Mouse (Mus musculus): ENCODE results near the gene Rnf152. TPM values are rescaled to one million over a fixed set of nuclear protein-coding genes. Genes with fewer than 3 reads are reported as not detected.

The Rnf152 gene
- total and polyA plus RNA-seq, 2 experiments, result 2.4 to 12.7 TPM

- H3K36me3 ChIP-seq (ENCODE audit: control insufficient read depth, insufficient read depth, low read length), result no peaks in the 10 kb centered on the region
- no peak overlapping the region for H3K9ac ChIP-seq (ENCODE audit: low read depth, low read length)
- H3K79me2 ChIP-seq (ENCODE audit: control insufficient read depth, insufficient read depth, low read length), result peaks cover 24% of the 10 kb centered on the region
- WGBS, result 88% methylated on average over 1 of the region's 1 CpGs
- DNase-seq (ENCODE audit: extremely low read depth, low read depth, low spot score), result no peak
- no peak overlapping the region for H3K4me3 ChIP-seq (ENCODE audit: insufficient read depth, low read depth, low read length)
- H3K27me3 ChIP-seq (ENCODE audit: control insufficient read depth, insufficient read depth, low read length), result no peaks in the 10 kb centered on the region
- no peak overlapping the region for H3K27ac ChIP-seq (replicated peaks; ENCODE audit: insufficient read depth, low read depth, low read length)
- H3K4me1 ChIP-seq (ENCODE audit: control insufficient read depth, insufficient read depth, low read length), result no peaks in the 10 kb centered on the region; the same call in 1 of the 2 replicates
- TF ChIP-seq POLR2A (IDR thresholded peaks at IDR 0.05; ENCODE audit: extremely low read depth, insufficient read depth, low read length), result no peak
Observed at GRCm38 (mm10) chr1:105311899-105312600, 44.5 kb downstream of the Rnf152 start.

- DNase-seq (ENCODE audit: extremely low read depth, low read depth, low spot score), result no peak
- Histone ChIP-seq H3K27me3 (ENCODE audit: control insufficient read depth, insufficient read depth, low read length) (no peaks in the 10 kb centered on the region), H3K4me1 (ENCODE audit: control insufficient read depth, insufficient read depth, low read length) (peaks cover 4% of the 10 kb centered on the region; the same call in 1 of the 2 replicates), H3K36me3 (ENCODE audit: control insufficient read depth, insufficient read depth, low read length) (no peaks in the 10 kb centered on the region), H3K4me3 (ENCODE audit: insufficient read depth, low read depth, low read length) (no peak overlapping the region), H3K9ac (ENCODE audit: low read depth, low read length) (no peak overlapping the region), H3K79me2 (ENCODE audit: control insufficient read depth, insufficient read depth, low read length) (peaks cover 20% of the 10 kb centered on the region; the same call in 1 of the 2 replicates), H3K27ac (replicated peaks; ENCODE audit: insufficient read depth, low read depth, low read length) (no peak overlapping the region)
- TF ChIP-seq CTCF (IDR thresholded peaks at IDR 0.05; ENCODE audit: low read depth, low read length) (no peak), POLR2A (IDR thresholded peaks at IDR 0.05; ENCODE audit: extremely low read depth, insufficient read depth, low read length) (no peak)
- WGBS, result 73% methylated on average over 6 of the region's 6 CpGs
Observed at GRCm38 (mm10) chr1:105302164-105302563, 54.3 kb downstream of the Rnf152 start.

GRCm38 (mm10) chr1:105301764-105302163 is 54.7 kb downstream of the Rnf152 start:
- Histone ChIP-seq H3K27me3 (ENCODE audit: control insufficient read depth, insufficient read depth, low read length) (no peaks in the 10 kb centered on the region), H3K27ac (replicated peaks; ENCODE audit: insufficient read depth, low read depth, low read length) (no peak overlapping the region), H3K36me3 (ENCODE audit: control insufficient read depth, insufficient read depth, low read length) (no peaks in the 10 kb centered on the region), H3K9ac (ENCODE audit: low read depth, low read length) (no peak overlapping the region), H3K4me3 (ENCODE audit: insufficient read depth, low read depth, low read length) (no peak overlapping the region), H3K79me2 (ENCODE audit: control insufficient read depth, insufficient read depth, low read length) (peaks cover 22% of the 10 kb centered on the region; the same call in 1 of the 2 replicates), H3K4me1 (ENCODE audit: control insufficient read depth, insufficient read depth, low read length) (peaks cover 4% of the 10 kb centered on the region; the same call in 1 of the 2 replicates)
- TF ChIP-seq CTCF (IDR thresholded peaks at IDR 0.05; ENCODE audit: low read depth, low read length) (no peak), POLR2A (IDR thresholded peaks at IDR 0.05; ENCODE audit: extremely low read depth, insufficient read depth, low read length) (no peak)
- no peak for DNase-seq (ENCODE audit: extremely low read depth, low read depth, low spot score)
- WGBS, result 86% methylated on average over 9 of the region's 9 CpGs

- TF ChIP-seq CTCF (IDR thresholded peaks at IDR 0.05; ENCODE audit: low read depth, low read length), result no peak
- no peak for TF ChIP-seq POLR2A (IDR thresholded peaks at IDR 0.05; ENCODE audit: extremely low read depth, insufficient read depth, low read length)
- peaks cover 12% of the 10 kb centered on the region; the same call in 1 of the 2 replicates for H3K79me2 ChIP-seq (ENCODE audit: control insufficient read depth, insufficient read depth, low read length)
- H3K4me1 ChIP-seq (ENCODE audit: control insufficient read depth, insufficient read depth, low read length), result no peaks in the 10 kb centered on the region; the same call in 1 of the 2 replicates
- no peak overlapping the region for H3K9ac ChIP-seq (ENCODE audit: low read depth, low read length)
- DNase-seq (ENCODE audit: extremely low read depth, low read depth, low spot score), result no peak
- no peak overlapping the region for H3K4me3 ChIP-seq (ENCODE audit: insufficient read depth, low read depth, low read length)
- H3K36me3 ChIP-seq (ENCODE audit: control insufficient read depth, insufficient read depth, low read length), result no peaks in the 10 kb centered on the region
- H3K27ac ChIP-seq (replicated peaks; ENCODE audit: insufficient read depth, low read depth, low read length), result no peak overlapping the region
- 90% methylated on average over 2 of the region's 2 CpGs for WGBS
- H3K27me3 ChIP-seq (ENCODE audit: control insufficient read depth, insufficient read depth, low read length), result no peaks in the 10 kb centered on the region
Observed at GRCm38 (mm10) chr1:105291859-105292258, 64.7 kb downstream of the Rnf152 start.

- 88% methylated on average over 4 of the region's 4 CpGs for WGBS
- no peaks in the 10 kb centered on the region for H3K27me3 ChIP-seq (ENCODE audit: control insufficient read depth, insufficient read depth, low read length)
- no peak overlapping the region for H3K4me3 ChIP-seq (ENCODE audit: insufficient read depth, low read depth, low read length)
- no peak overlapping the region for H3K27ac ChIP-seq (replicated peaks; ENCODE audit: insufficient read depth, low read depth, low read length)
- H3K36me3 ChIP-seq (ENCODE audit: control insufficient read depth, insufficient read depth, low read length), result peaks cover 2% of the 10 kb centered on the region; the same call in 1 of the 2 replicates
- H3K79me2 ChIP-seq (ENCODE audit: control insufficient read depth, insufficient read depth, low read length), result peaks cover 4% of the 10 kb centered on the region; the same call in 1 of the 2 replicates
- DNase-seq (ENCODE audit: extremely low read depth, low read depth, low spot score), result no peak
- no peak overlapping the region for H3K9ac ChIP-seq (ENCODE audit: low read depth, low read length)
- no peaks in the 10 kb centered on the region; the same call in 1 of the 2 replicates for H3K4me1 ChIP-seq (ENCODE audit: control insufficient read depth, insufficient read depth, low read length)
- TF ChIP-seq POLR2A (IDR thresholded peaks at IDR 0.05; ENCODE audit: extremely low read depth, insufficient read depth, low read length) (no peak), CTCF (IDR thresholded peaks at IDR 0.05; ENCODE audit: low read depth, low read length) (no peak)
Observed at GRCm38 (mm10) chr1:105287536-105287935, 69.0 kb downstream of the Rnf152 start.

GRCm38 (mm10) chr1:105286906-105287305 is 69.6 kb downstream of the Rnf152 start:
- H3K79me2 ChIP-seq (ENCODE audit: control insufficient read depth, insufficient read depth, low read length), result peaks cover 2% of the 10 kb centered on the region; the same call in 1 of the 2 replicates
- TF ChIP-seq POLR2A (IDR thresholded peaks at IDR 0.05; ENCODE audit: extremely low read depth, insufficient read depth, low read length) (no peak), CTCF (IDR thresholded peaks at IDR 0.05; ENCODE audit: low read depth, low read length) (no peak)
- 82% methylated on average over 5 of the region's 5 CpGs for WGBS
- no peaks in the 10 kb centered on the region for H3K27me3 ChIP-seq (ENCODE audit: control insufficient read depth, insufficient read depth, low read length)
- DNase-seq (ENCODE audit: extremely low read depth, low read depth, low spot score), result no peak
- no peak overlapping the region for H3K27ac ChIP-seq (replicated peaks; ENCODE audit: insufficient read depth, low read depth, low read length)
- no peak overlapping the region for H3K4me3 ChIP-seq (ENCODE audit: insufficient read depth, low read depth, low read length)
- peaks cover 2% of the 10 kb centered on the region; the same call in 1 of the 2 replicates for H3K36me3 ChIP-seq (ENCODE audit: control insufficient read depth, insufficient read depth, low read length)
- H3K4me1 ChIP-seq (ENCODE audit: control insufficient read depth, insufficient read depth, low read length), result no peaks in the 10 kb centered on the region
- no peak overlapping the region for H3K9ac ChIP-seq (ENCODE audit: low read depth, low read length)
